Mouse (Mus musculus): Measurements from ENCODE around the gene Plac8. TPM values are rescaled to one million over a fixed set of nuclear protein-coding genes. Genes with fewer than 3 reads are reported as not detected.

The Plac8 gene
- polyA plus RNA-seq, 1 experiment from 2014 or later = 2.9 TPM

- no peak overlapping the region for H3K27ac ChIP-seq
- H3K27me3 ChIP-seq (ENCODE audit: poor library complexity, severe bottlenecking) = no peaks in the 10 kb centered on the region
- H3K4me1 ChIP-seq = peaks cover 3% of the 10 kb centered on the region; the same call in 1 of the 2 replicates
- H3K36me3 ChIP-seq (replicated peaks) = no peaks in the 10 kb centered on the region
- peaks cover 8% of the 10 kb centered on the region; the same call in 1 of the 2 replicates for H3K9me3 ChIP-seq
- H3K4me3 ChIP-seq = no peak overlapping the region
- WGBS = 87% methylated on average over 13 of the region's 13 CpGs
- DNase-seq (ENCODE audit: extremely low spot score, low spot score) = no peak
Measured at GRCm38 (mm10) chr5:100594803-100595467, 22.9 kb upstream of the Plac8 start.

DNA sequence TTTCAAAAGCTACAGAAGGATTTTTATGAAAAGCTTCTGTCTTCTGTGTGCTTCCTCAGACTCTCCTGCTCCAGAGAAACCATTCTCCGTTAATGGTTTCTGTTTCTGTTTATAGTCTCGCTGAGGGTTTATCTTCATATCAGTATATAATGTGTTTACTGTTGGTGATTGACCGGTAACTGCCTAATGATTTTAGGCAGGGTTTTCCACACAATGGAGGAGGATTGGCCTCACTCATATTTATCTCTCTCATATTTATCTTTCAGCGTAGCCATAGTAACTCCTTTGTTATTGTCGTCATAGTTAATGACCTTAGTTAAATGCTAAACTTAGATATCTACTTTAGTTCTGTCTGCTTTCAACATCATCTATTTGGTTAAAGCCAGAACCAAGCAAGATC, 18.5 kb upstream of the Plac8 start:
- Histone ChIP-seq H3K27ac (no peak overlapping the region), H3K4me3 (no peak overlapping the region), H3K27me3 (ENCODE audit: poor library complexity, severe bottlenecking) (no peaks in the 10 kb centered on the region), H3K4me1 (no peaks in the 10 kb centered on the region), H3K36me3 (replicated peaks) (no peaks in the 10 kb centered on the region), H3K9me3 (peaks cover 8% of the 10 kb centered on the region; the same call in 1 of the 2 replicates)
- no peak for DNase-seq (ENCODE audit: extremely low spot score, low spot score)
- 95% methylated on average over 5 of the region's 5 CpGs for WGBS

GRCm38 (mm10) chr5:100587626-100588025, 15.6 kb upstream of the Plac8 start:
- Histone ChIP-seq H3K9me3 (no peaks in the 10 kb centered on the region), H3K27me3 (ENCODE audit: poor library complexity, severe bottlenecking) (no peaks in the 10 kb centered on the region), H3K27ac (no peak overlapping the region), H3K4me1 (no peaks in the 10 kb centered on the region), H3K4me3 (no peak overlapping the region), H3K36me3 (replicated peaks) (no peaks in the 10 kb centered on the region)
- no peak for DNase-seq (ENCODE audit: extremely low spot score, low spot score)
- 57% methylated on average over 2 of the region's 2 CpGs for WGBS

DNA sequence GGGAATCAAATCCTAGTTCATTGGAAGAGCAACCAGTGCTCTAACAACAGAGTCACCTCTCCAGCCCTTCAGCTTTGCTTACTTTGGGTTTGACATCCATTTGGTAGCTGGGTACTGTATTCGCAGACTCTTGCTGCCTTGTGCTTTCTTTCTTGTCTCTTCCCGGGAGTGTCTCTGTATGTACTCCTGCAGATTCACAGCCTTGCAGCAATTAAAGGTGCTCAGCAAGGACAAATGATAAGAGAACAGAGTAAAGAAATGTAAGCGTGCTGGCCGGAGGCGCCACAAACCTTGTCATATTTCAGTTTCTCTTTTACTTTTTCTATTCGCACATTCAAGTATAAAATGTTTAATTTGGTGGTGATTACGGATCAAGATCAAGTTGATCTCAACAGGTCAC, 15.1 kb upstream of the Plac8 start:
- Histone ChIP-seq H3K9me3 (no peaks in the 10 kb centered on the region), H3K4me3 (no peak overlapping the region), H3K4me1 (no peaks in the 10 kb centered on the region), H3K27me3 (ENCODE audit: poor library complexity, severe bottlenecking) (no peaks in the 10 kb centered on the region), H3K27ac (no peak overlapping the region), H3K36me3 (replicated peaks) (no peaks in the 10 kb centered on the region)
- DNase-seq (ENCODE audit: extremely low spot score, low spot score) = no peak
- 95% methylated on average over 7 of the region's 7 CpGs for WGBS

GRCm38 (mm10) chr5:100585657-100586056, 13.6 kb upstream of the Plac8 start:
- WGBS = 82% methylated on average over 3 of the region's 3 CpGs
- H3K4me1 ChIP-seq = no peaks in the 10 kb centered on the region
- DNase-seq (ENCODE audit: extremely low spot score, low spot score) = no peak

DNA sequence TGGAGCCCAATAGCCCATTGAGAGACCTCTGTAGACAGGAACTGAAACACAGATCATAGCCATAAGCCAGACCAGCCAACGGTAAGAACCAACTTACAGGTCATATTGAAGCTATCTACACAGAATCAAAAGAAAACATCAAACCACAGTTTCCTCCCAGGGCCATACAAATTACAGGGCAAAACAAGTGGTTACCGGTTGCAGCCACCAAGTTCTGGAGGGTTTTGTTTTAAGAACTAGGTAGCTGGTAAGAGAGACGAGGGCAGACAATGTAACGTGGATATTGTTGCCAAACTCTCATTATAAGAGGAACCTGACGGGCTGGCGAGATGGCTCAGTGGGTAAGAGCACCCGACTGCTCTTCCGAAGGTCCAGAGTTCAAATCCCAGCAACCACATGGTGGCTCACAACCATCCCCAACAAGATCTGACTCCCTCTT, 13.2 kb upstream of the Plac8 start:
- H3K9me3 ChIP-seq = no peaks in the 10 kb centered on the region
- WGBS = 97% methylated on average over 8 of the region's 8 CpGs
- no peak overlapping the region for H3K4me3 ChIP-seq
- no peaks in the 10 kb centered on the region for H3K4me1 ChIP-seq
- no peak overlapping the region for H3K27ac ChIP-seq
- DNase-seq (ENCODE audit: extremely low spot score, low spot score) = no peak
- no peaks in the 10 kb centered on the region for H3K27me3 ChIP-seq (ENCODE audit: poor library complexity, severe bottlenecking)
- H3K36me3 ChIP-seq (replicated peaks) = no peaks in the 10 kb centered on the region

More at GRCm38 (mm10) chr5:100585657-100586056, 13.6 kb upstream of the Plac8 start:
- Histone ChIP-seq H3K9me3 (no peaks in the 10 kb centered on the region), H3K4me3 (no peak overlapping the region), H3K27ac (no peak overlapping the region), H3K27me3 (ENCODE audit: poor library complexity, severe bottlenecking) (no peaks in the 10 kb centered on the region), H3K36me3 (replicated peaks) (no peaks in the 10 kb centered on the region)

GRCm38 (mm10) chr5:100583066-100583465, 11.0 kb upstream of the Plac8 start:
- no peaks in the 10 kb centered on the region for H3K27me3 ChIP-seq (ENCODE audit: poor library complexity, severe bottlenecking)
- WGBS = 96% methylated on average over 7 of the region's 7 CpGs
- no peak for DNase-seq (ENCODE audit: extremely low spot score, low spot score)
- no peaks in the 10 kb centered on the region for H3K4me1 ChIP-seq
- H3K36me3 ChIP-seq (replicated peaks) = no peaks in the 10 kb centered on the region
- no peak overlapping the region for H3K4me3 ChIP-seq
- no peaks in the 10 kb centered on the region for H3K9me3 ChIP-seq
- no peak overlapping the region for H3K27ac ChIP-seq

GRCm38 (mm10) chr5:100582435-100582826, 10.4 kb upstream of the Plac8 start:
- no peak for DNase-seq (ENCODE audit: extremely low spot score, low spot score)
- Histone ChIP-seq H3K36me3 (replicated peaks) (no peaks in the 10 kb centered on the region), H3K4me1 (no peaks in the 10 kb centered on the region), H3K27ac (no peak overlapping the region), H3K4me3 (no peak overlapping the region), H3K9me3 (no peaks in the 10 kb centered on the region), H3K27me3 (ENCODE audit: poor library complexity, severe bottlenecking) (no peaks in the 10 kb centered on the region)
- WGBS = 93% methylated on average over 5 of the region's 5 CpGs

- WGBS = 75% methylated on average over 11 of the region's 11 CpGs
- no peak for DNase-seq (ENCODE audit: extremely low spot score, low spot score)
- no peak overlapping the region for H3K4me3 ChIP-seq
- H3K27ac ChIP-seq = no peak overlapping the region
- no peaks in the 10 kb centered on the region for H3K4me1 ChIP-seq
- no peaks in the 10 kb centered on the region for H3K9me3 ChIP-seq
- H3K36me3 ChIP-seq (replicated peaks) = no peaks in the 10 kb centered on the region
- no peaks in the 10 kb centered on the region for H3K27me3 ChIP-seq (ENCODE audit: poor library complexity, severe bottlenecking)
Measured at GRCm38 (mm10) chr5:100581622-100582434, 9.8 kb upstream of the Plac8 start.

DNA sequence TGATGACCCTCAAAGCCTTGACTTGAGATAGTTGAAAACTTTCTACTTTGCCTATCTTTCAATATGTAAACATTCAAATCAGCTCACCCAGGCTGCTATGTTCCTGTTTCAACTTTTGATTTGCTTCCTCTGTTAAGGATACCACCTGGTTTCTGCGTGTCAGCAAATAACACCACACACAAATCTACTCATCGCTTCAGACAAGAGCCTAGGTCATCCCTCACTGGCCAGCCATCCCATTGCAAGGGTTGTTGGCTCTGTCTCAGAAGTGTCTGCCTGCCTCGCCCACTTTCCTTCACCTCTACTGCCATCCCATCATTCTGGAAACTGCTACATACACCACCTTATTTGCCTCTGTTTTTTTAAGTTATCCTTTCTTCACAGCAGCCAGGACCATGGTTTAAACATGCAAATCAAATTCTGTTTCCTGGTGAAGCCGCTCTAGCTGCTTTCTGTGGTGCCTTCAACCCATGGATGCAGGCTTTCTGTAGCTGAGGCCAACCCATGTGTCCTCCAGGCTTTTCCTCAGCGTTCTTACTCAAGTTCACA, 6.9 kb upstream of the Plac8 start:
- DNase-seq (ENCODE audit: extremely low spot score, low spot score) = no peak
- Histone ChIP-seq H3K27me3 (ENCODE audit: poor library complexity, severe bottlenecking) (no peaks in the 10 kb centered on the region), H3K4me1 (no peaks in the 10 kb centered on the region), H3K9me3 (no peaks in the 10 kb centered on the region), H3K36me3 (replicated peaks) (no peaks in the 10 kb centered on the region), H3K27ac (no peak overlapping the region), H3K4me3 (no peak overlapping the region)
- 81% methylated on average over 5 of the region's 5 CpGs for WGBS

DNA sequence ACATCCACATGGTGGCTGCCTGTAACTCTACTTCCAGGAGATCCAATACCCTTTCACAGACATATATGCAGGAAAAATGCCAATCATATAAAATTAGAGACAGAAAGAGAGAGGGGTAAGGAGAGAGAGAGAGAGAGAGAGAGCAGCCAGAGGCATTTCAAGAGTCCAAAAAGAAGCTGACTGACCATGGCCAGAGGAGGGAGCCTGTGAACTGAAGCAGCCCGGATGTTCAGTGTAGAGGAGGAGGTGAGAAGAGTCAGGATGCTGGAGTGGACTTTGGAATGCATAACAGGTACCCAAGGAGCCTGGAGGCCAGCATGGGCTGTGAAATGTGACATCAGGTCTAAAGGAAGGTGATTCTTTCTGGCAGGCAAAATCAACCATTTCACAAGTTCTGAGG, 2.7 kb upstream of the Plac8 start:
- no peak overlapping the region for H3K27ac ChIP-seq
- 69% methylated on average over 1 of the region's 1 CpGs for WGBS
- H3K27me3 ChIP-seq (ENCODE audit: poor library complexity, severe bottlenecking) = no peaks in the 10 kb centered on the region
- no peak for DNase-seq (ENCODE audit: extremely low spot score, low spot score)
- peaks cover 8% of the 10 kb centered on the region for H3K4me1 ChIP-seq
- no peaks in the 10 kb centered on the region for H3K9me3 ChIP-seq
- H3K36me3 ChIP-seq (replicated peaks) = no peaks in the 10 kb centered on the region
- H3K4me3 ChIP-seq = no peak overlapping the region

- DNase-seq (ENCODE audit: extremely low spot score, low spot score) = no peak
- Histone ChIP-seq H3K4me3 (no peak overlapping the region), H3K27ac (no peak overlapping the region), H3K27me3 (ENCODE audit: poor library complexity, severe bottlenecking) (no peaks in the 10 kb centered on the region), H3K9me3 (no peaks in the 10 kb centered on the region), H3K4me1 (peaks cover 8% of the 10 kb centered on the region), H3K36me3 (replicated peaks) (no peaks in the 10 kb centered on the region)
- WGBS = 89% methylated on average over 5 of the region's 5 CpGs
Measured at GRCm38 (mm10) chr5:100573256-100573655, 1.2 kb upstream of the Plac8 start.

- DNase-seq (ENCODE audit: extremely low spot score, low spot score) = no peak
- Histone ChIP-seq H3K4me1 (peaks cover 8% of the 10 kb centered on the region), H3K9me3 (no peaks in the 10 kb centered on the region), H3K36me3 (replicated peaks) (no peaks in the 10 kb centered on the region), H3K27me3 (ENCODE audit: poor library complexity, severe bottlenecking) (no peaks in the 10 kb centered on the region), H3K4me3 (no peak overlapping the region), H3K27ac (no peak overlapping the region)
- 45% methylated on average over 8 of the region's 8 CpGs for WGBS
Measured at GRCm38 (mm10) chr5:100570716-100571115, 1.3 kb downstream of the Plac8 start.
